Mouse (Mus musculus) spleen, adult 2 months (tissue): ENCODE measurements at regions not wholly inside any gene's neighbourhood (a gene's known extent, or its start where the extent isn't known, plus 50 kb on each side); places are given as distances from the start of the nearest gene placed in this dataset.

Source experiments
- DNase-seq, 2 experiments: peaks; one replicate each; pipeline versions ENCODE4 v3.0.0 to v3.0.0-alpha.2; 2012 to 2021; ENCODE audit warnings: low spot score in 2 of 2, low read depth in 1 of 2
- H3K27ac ChIP-seq: fragments of 200-500 bp; 2 replicates; pipeline ENCODE4 v1.5.1; 2012; ENCODE audit warnings: low read length, inconsistent platforms; ENCODE audit not compliant: insufficient read depth
- H3K27me3 ChIP-seq: fragments of 200-500 bp; 2 replicates; pipeline ENCODE4 v1.6.1; 2012; ENCODE audit warnings: mild to moderate bottlenecking, moderate library complexity, low read length, inconsistent platforms; ENCODE audit not compliant: control insufficient read depth, insufficient read depth
- H3K36me3 ChIP-seq: fragments of 200-500 bp; 2 replicates; pipeline ENCODE4 v1.6.1; 2012; ENCODE audit warnings: mild to moderate bottlenecking, low read length, inconsistent platforms; ENCODE audit not compliant: control insufficient read depth, insufficient read depth
- H3K4me1 ChIP-seq: fragments of 200-500 bp; 2 replicates; pipeline ENCODE4 v1.6.1; 2011; ENCODE audit warnings: inconsistent platforms; ENCODE audit not compliant: control insufficient read depth, insufficient read depth, insufficient read length
- H3K4me3 ChIP-seq: fragments of 200-500 bp; 2 replicates; pipeline ENCODE4 v1.5.1; 2011; ENCODE audit warnings: mild to moderate bottlenecking, inconsistent platforms; ENCODE audit not compliant: insufficient read depth, insufficient read length; ENCODE audit errors: extremely low read depth
- CTCF ChIP-seq: fragments of 200-500 bp; IDR thresholded peaks from 2 replicates; pipeline ENCODE4 v1.5.1; 2011; ENCODE audit warnings: mild to moderate bottlenecking, inconsistent platforms; ENCODE audit not compliant: insufficient read depth, insufficient read length, insufficient replicate concordance; ENCODE audit errors: extremely low read depth
- POLR2A ChIP-seq: fragments of 200-500 bp; IDR thresholded peaks from 2 replicates; pipeline ENCODE4 v1.6.1; 2011; ENCODE audit warnings: low read depth, low read length, inconsistent platforms
- WGBS: fragments of 180-500 bp; shearing (Covaris S2); methylation state at CpG from one replicate; pipeline ENCODE4 v1.1.7; 2018; 5-methylcytosine and 5-hydroxymethylcytosine counted together

GRCm38 (mm10) chr12:31130434-31130833, 56.8 kb downstream of the Fam110c start:
- Histone ChIP-seq H3K27ac (no peak overlapping the region), H3K27me3 (no peaks in the 10 kb centered on the region), H3K36me3 (no peaks in the 10 kb centered on the region), H3K4me3 (no peak overlapping the region), H3K4me1 (no peaks in the 10 kb centered on the region)
- no peak for TF ChIP-seq CTCF
- TF ChIP-seq POLR2A, result no peak
- 68% methylated on average over 2 of the region's 2 CpGs for WGBS
- DNase-seq, result no peak

- 72% methylated on average over 6 of the region's 6 CpGs for WGBS
- Histone ChIP-seq H3K4me3 (no peak overlapping the region), H3K4me1 (no peaks in the 10 kb centered on the region), H3K27ac (no peak overlapping the region), H3K36me3 (no peaks in the 10 kb centered on the region), H3K27me3 (no peaks in the 10 kb centered on the region)
- no peak for DNase-seq
- TF ChIP-seq CTCF (no peak), POLR2A (no peak)
Measured at GRCm38 (mm10) chr12:31134465-31134992, 60.9 kb downstream of the Fam110c start.

GRCm38 (mm10) chr12:31136364-31136763, 62.7 kb downstream of the Fam110c start:
- no peak for TF ChIP-seq POLR2A
- TF ChIP-seq CTCF, result no peak
- WGBS, result 86% methylated on average over 10 of the region's 10 CpGs
- no peak overlapping the region for H3K4me3 ChIP-seq
- no peaks in the 10 kb centered on the region for H3K27me3 ChIP-seq
- DNase-seq, result no peak
- H3K36me3 ChIP-seq, result no peaks in the 10 kb centered on the region
- H3K4me1 ChIP-seq, result no peaks in the 10 kb centered on the region
- H3K27ac ChIP-seq, result no peak overlapping the region

- Histone ChIP-seq H3K4me3 (no peak overlapping the region), H3K27me3 (no peaks in the 10 kb centered on the region), H3K27ac (no peak overlapping the region), H3K4me1 (no peaks in the 10 kb centered on the region), H3K36me3 (no peaks in the 10 kb centered on the region)
- no peak for DNase-seq
- no peak for TF ChIP-seq CTCF
- TF ChIP-seq POLR2A, result no peak
- 71% methylated on average over 3 of the region's 3 CpGs for WGBS
Measured at GRCm38 (mm10) chr12:31136911-31137310, 63.2 kb downstream of the Fam110c start.

- 72% methylated on average over 5 of the region's 5 CpGs for WGBS
- Histone ChIP-seq H3K4me3 (no peak overlapping the region), H3K27me3 (no peaks in the 10 kb centered on the region), H3K36me3 (no peaks in the 10 kb centered on the region), H3K27ac (no peak overlapping the region), H3K4me1 (no peaks in the 10 kb centered on the region)
- DNase-seq, result no peak
- no peak for TF ChIP-seq POLR2A
- no peak for TF ChIP-seq CTCF
Measured at GRCm38 (mm10) chr12:31137431-31137830, 63.8 kb downstream of the Fam110c start.

- no peaks in the 10 kb centered on the region for H3K27me3 ChIP-seq
- no peak overlapping the region for H3K27ac ChIP-seq
- 77% methylated on average over 4 of the region's 4 CpGs for WGBS
- no peak for TF ChIP-seq POLR2A
- TF ChIP-seq CTCF, result no peak
- H3K4me3 ChIP-seq, result no peak overlapping the region
- DNase-seq, result no peak
- H3K36me3 ChIP-seq, result no peaks in the 10 kb centered on the region
- H3K4me1 ChIP-seq, result no peaks in the 10 kb centered on the region
Measured at GRCm38 (mm10) chr12:31139853-31140252, 66.2 kb downstream of the Fam110c start.

GRCm38 (mm10) chr12:31143266-31143665, 69.6 kb downstream of the Fam110c start:
- H3K27me3 ChIP-seq, result no peaks in the 10 kb centered on the region
- no peaks in the 10 kb centered on the region for H3K4me1 ChIP-seq
- no peaks in the 10 kb centered on the region for H3K36me3 ChIP-seq
- H3K27ac ChIP-seq, result no peak overlapping the region
- TF ChIP-seq CTCF (no peak), POLR2A (no peak)
- WGBS, result 66% methylated on average over 6 of the region's 6 CpGs
- H3K4me3 ChIP-seq, result no peak overlapping the region
- DNase-seq, result no peak
